Mouse (Mus musculus) G1E (cell line): ENCODE measurements around the gene Pnmal2.

Experiments
- CTCF ChIP-seq: IDR thresholded peaks from 2 replicates; pipeline ENCODE4 v1.5.1; 2012; ENCODE audit warnings: low read depth, low read length, inconsistent platforms, mixed read lengths
- GATA1 ChIP-seq: IDR thresholded peaks from 2 replicates; pipeline ENCODE4 v1.6.1; 2012; ENCODE audit warnings: borderline replicate concordance, low read length, inconsistent platforms, mixed read lengths

DNA sequence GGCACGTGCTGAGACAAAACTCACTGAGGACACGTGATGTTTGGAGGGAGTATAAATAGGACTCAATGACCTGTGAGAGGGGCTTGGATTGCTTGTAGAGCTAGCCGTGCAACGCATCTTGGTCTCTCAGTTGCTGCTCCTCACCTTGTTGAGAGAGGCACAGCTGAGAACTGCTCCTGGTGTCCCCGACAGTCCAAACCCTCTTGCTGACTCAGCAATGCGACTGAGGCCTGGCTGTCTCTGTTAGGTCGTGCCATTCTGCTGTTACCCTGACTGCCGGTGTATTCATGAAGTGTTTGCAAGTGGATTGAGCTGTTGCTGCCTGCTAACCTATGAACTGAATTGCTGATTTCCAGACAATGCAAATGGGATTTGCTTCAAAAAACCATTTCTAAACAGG is 31.8 kb downstream of the Pnmal2 start:
- TF ChIP-seq CTCF: no peak
- no peak for TF ChIP-seq GATA1
